Mouse (Mus musculus): ENCODE measurements at regions not wholly inside any gene's neighbourhood (a gene's known extent, or its start where the extent isn't known, plus 50 kb on each side); places are given as distances from the start of the nearest gene placed in this dataset.

DNA sequence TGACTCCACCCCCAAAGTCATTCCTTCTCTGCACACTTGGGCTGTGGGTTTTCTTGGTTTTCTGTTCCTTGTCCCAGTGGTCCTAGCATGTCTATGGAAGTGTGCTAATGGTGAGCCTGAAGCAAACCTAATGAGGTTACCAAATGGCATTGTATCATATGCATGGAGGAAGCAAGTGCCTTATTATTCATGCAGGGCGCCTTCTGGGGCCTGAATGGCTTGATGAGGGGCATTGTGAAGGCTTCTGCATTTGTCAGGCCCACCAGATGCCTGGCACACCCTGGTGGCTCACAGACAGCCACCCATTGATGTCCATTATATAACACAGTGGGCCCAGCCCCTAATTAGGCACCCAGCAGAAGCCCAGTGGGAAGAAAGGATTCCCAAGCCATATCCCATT, 182.0 kb downstream of the Med10 start:
- TF ChIP-seq CTCF (IDR thresholded peaks at IDR 0.05; ENCODE audit: extremely low read depth, insufficient read length, insufficient replicate concordance, low read depth, low read length) = no peak
- no peak for TF ChIP-seq POLR2A (IDR thresholded peaks at IDR 0.05; ENCODE audit: low read depth, low read length)

All from small intestine, adult 2 months (tissue).